Mouse (Mus musculus) cerebellum, adult 2 months (tissue): ENCODE data around the gene Msmo1.

Experiments used
- CTCF ChIP-seq: fragments of 200-500 bp; IDR thresholded peaks from 2 replicates; pipeline ENCODE4 v1.5.1; 2011; ENCODE audit warnings: low read depth, mild to moderate bottlenecking, control low read depth, low read length, moderate library complexity, borderline replicate concordance; ENCODE audit not compliant: insufficient read depth
- POLR2A ChIP-seq: fragments of 200-500 bp; IDR thresholded peaks from 2 replicates; pipeline ENCODE4 v1.6.1; 2011; ENCODE audit warnings: low read length, control low read depth, borderline replicate concordance; ENCODE audit not compliant: insufficient read depth

DNA sequence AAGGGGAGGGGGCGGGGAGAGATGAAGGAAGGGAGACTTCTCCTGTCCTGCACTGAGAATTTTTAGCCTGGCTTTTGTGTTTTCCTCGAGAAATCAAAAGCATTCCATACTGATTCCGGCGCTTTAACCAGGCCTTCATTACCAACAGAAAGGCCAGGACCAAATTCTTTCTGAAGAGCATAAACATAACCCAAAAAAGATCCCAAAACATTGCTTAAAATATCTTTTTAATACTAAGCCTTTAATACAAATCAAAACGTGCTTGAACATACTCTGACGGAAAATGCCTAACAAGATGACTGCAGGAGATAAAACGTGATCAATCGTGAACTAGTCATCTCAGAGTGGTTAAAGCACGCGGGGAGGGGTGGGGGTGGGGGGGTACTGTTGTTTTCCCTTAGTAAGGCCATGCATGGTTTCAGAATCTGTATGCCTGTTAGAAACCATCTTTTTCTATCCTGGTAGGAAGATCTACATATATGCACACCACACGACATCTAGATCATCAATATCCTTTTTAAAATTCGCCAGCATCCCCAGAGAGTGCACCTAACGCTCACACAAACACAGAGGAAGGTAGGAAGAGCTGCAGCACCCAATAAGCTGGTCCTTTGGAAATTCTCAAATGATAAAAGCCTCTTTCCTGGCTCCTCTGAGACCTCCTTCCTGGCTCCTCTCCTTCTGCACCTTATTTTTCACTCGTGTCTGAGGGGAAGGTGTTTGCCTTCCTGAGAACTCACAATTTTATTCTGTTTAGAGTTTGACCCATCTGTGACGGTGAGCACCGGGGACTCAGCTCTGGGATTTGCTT is 41.8 kb downstream of the Msmo1 start:
- TF ChIP-seq POLR2A = no peak; the same call in 1 of the 2 replicates
- TF ChIP-seq CTCF = no peak
